In the genomic region with DNA sequence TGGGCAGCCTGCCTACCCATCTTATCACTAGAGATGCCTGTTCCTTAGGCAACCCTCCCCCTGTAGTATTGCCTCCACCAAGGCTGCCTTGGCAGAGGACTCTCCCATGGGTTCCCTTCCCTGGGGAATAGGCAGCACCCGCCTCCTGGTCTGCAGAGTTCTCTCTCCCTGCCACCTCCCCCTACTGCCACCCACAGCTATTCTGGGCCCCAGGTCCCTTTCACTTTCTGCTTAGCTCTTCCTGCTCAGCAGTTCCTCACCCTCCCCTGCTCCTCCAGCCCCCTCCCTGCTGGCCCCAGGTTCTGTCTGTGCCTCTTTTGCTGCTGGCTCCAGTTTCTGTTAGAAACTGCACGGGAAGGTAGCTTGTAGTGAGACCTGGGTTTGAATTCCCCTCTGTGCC, we compare ENCODE assay signal across 13 mouse cellular contexts. TPM values are rescaled to one million over a fixed set of nuclear protein-coding genes. Genes with fewer than 3 reads are reported as not detected.
A peak's percentile ranks its signal among the peaks of the same experiment; 100 is the strongest.
DNase-seq lines count a peak whose midpoint lies in the region; ATAC-seq and TF ChIP-seq lines count a peak whose summit lies in the region.
"Had no signal": no experiment of that assay in that cellular context is flagged by ENCODE, and none has a peak within 500 bp of the region (broad histone marks: within the 10 kb centered on the region; RNA-seq: fewer than 3 reads in every experiment).

No protein-coding gene starts in this region.

- H3K27me3 ChIP-seq in Patski: no peaks in the 10 kb centered on the region
- 0 out of 2 replicates have a peak, but pooled peaks cover 6% of the 10 kb centered on the region for H3K27me3 ChIP-seq in limb, embryonic 10.5 days (ENCODE audit: low read depth, poor library complexity, severe bottlenecking)
- no peaks in the 10 kb centered on the region for H3K27me3 ChIP-seq in forebrain, embryonic 11.5 days (ENCODE audit: control insufficient read depth, insufficient read depth, low read length)

- CTCF ChIA-PET in Patski (lab: Charles Lee): interaction anchor here (1.2 to 1.3 kb wide), 2 partner anchors 13 to 14 kb away, joined by 3 to 5 read pairs; no protein-coding TSS in a partner anchor

- no peak for TF ChIP-seq CTCF in Patski (IDR thresholded peaks at IDR 0.05)

- H3K36me3 ChIP-seq in limb, embryonic 10.5 days: no peaks in the 10 kb centered on the region
- no peaks in the 10 kb centered on the region for H3K36me3 ChIP-seq in forebrain, embryonic 11.5 days (ENCODE audit: control insufficient read depth, insufficient read depth, low read length)

- intact Hi-C loops in left cerebral cortex, postnatal 10 days (cut with DNase I): no loop called here

- H3K4me2 ChIP-seq in forebrain, embryonic 11.5 days (ENCODE audit: low read depth, low read length, severe bottlenecking): no peak overlapping the region

- in situ Hi-C loops in Patski (cut with MboI; ENCODE audit: low pct_unique_long_range_greater_than_20kb): no loop called here

- peak; percentile 17 for DNase-seq in left cerebral cortex, adult 11 months (ENCODE audit: low spot score)
- DNase-seq in left cerebral cortex, postnatal 10 days (ENCODE audit: extremely low spot score in 1 of 2, low spot score in 2 of 2): no peak
- DNase-seq in Patski (ENCODE audit: low read depth, low spot score): no peak
- DNase-seq in limb, embryonic 10.5 days (ENCODE audit: low spot score): no peak
- peak; percentile 75 for DNase-seq in thymus, postnatal 0 days (ENCODE audit: low spot score)
- no peak for DNase-seq in forebrain, embryonic 11.5 days (ENCODE audit: low spot score)
- DNase-seq in lung, postnatal 4 days: no peak
- no peak for DNase-seq in testis, postnatal 14 days (ENCODE audit: low spot score)
- DNase-seq: heart, postnatal 36 days; kidney, postnatal 10 days had no signal

- peaks cover 26% of the 10 kb centered on the region for H3K4me1 ChIP-seq in limb, embryonic 10.5 days
- no peaks in the 10 kb centered on the region for H3K4me1 ChIP-seq in forebrain, embryonic 11.5 days (replicated peaks; ENCODE audit: control insufficient read depth, insufficient read depth, low read length)

- POLR2A ChIA-PET in Patski (lab: Charles Lee): interaction anchor here (0.6 kb wide), 1 partner anchor 198 kb away, joined by 3 read pairs; no protein-coding TSS in a partner anchor

- H3K9ac ChIP-seq in forebrain, embryonic 11.5 days (ENCODE audit: low read length): no peak overlapping the region

- H3K9me3 ChIP-seq in limb, embryonic 10.5 days (replicated peaks): no peaks in the 10 kb centered on the region
- H3K9me3 ChIP-seq in forebrain, embryonic 11.5 days (ENCODE audit: control insufficient read depth, low read length): no peaks in the 10 kb centered on the region

- H3K4me3 ChIP-seq in limb, embryonic 10.5 days: no peak overlapping the region
- H3K4me3 ChIP-seq in forebrain, embryonic 11.5 days (ENCODE audit: low read depth, low read length): no peak overlapping the region

- ATAC-seq in Patski: peak; percentile 29
- no peak for ATAC-seq in forebrain, embryonic 11.5 days (replicated peaks; ENCODE audit: low FRiP score)

- 0 out of 2 replicates have a peak overlapping the region, but pooled peaks have one; percentile 2 for H3K27ac ChIP-seq in limb, embryonic 10.5 days
- no peak overlapping the region for H3K27ac ChIP-seq in forebrain, embryonic 11.5 days (ENCODE audit: low read depth, low read length)

- WGBS in limb, embryonic 10.5 days: 34% methylated on average over 2 of the region's 2 CpGs
- WGBS in forebrain, embryonic 11.5 days: 43% methylated on average over 2 of the region's 2 CpGs

RNA-seq across cellular contexts. Expression of gene Socs1, which starts 15.7 kb away (rescaled TPM):
- 1 to 10 TPM; 1.3 to 1.5 TPM for total RNA-seq in left cerebral cortex, postnatal 10 days (2021)
- 1.6 TPM for polyA plus RNA-seq in Patski (2021)
- polyA plus RNA-seq in limb, embryonic 10.5 days (2016; fragmentation: Nextera tagmentation; extraction: Ambion mirVana): 3.5 and 4.6 TPM in 2 replicates
- polyA plus RNA-seq in thymus, postnatal 0 days (2015; fragmentation: Nextera tagmentation; extraction: Ambion mirVana): 146 and 184 TPM in 2 replicates
- 3.0 and 3.2 TPM in 2 replicates for polyA plus RNA-seq in forebrain, embryonic 11.5 days (2014; fragmentation: Nextera tagmentation; extraction: Ambion mirVana)

RNA-seq across cellular contexts. Expression of gene Tnp2, which starts 18.8 kb away (rescaled TPM):
- not detected for total RNA-seq in left cerebral cortex, postnatal 10 days (2021)
- polyA plus RNA-seq in Patski (2021): not detected
- polyA plus RNA-seq in limb, embryonic 10.5 days (2016; fragmentation: Nextera tagmentation; extraction: Ambion mirVana): not detected in 2 replicates
- 3.7 and 4.5 TPM in 2 replicates for polyA plus RNA-seq in thymus, postnatal 0 days (2015; fragmentation: Nextera tagmentation; extraction: Ambion mirVana)
- polyA plus RNA-seq in forebrain, embryonic 11.5 days (2014; fragmentation: Nextera tagmentation; extraction: Ambion mirVana): not detected in 2 replicates
- total RNA-seq: gastrocnemius, adult 18-20 months; heart, postnatal 36 days had no signal
- polyA plus RNA-seq: embryonic facial prominence, embryonic 11.5 days; limb, embryonic 14.5 days had no signal

RNA-seq across cellular contexts. Expression of gene Prm3, which starts 21.1 kb away (rescaled TPM):
- not detected for total RNA-seq in left cerebral cortex, postnatal 10 days (2021)
- not detected for polyA plus RNA-seq in Patski (2021)
- not detected in 2 replicates for polyA plus RNA-seq in limb, embryonic 10.5 days (2016; fragmentation: Nextera tagmentation; extraction: Ambion mirVana)
- polyA plus RNA-seq in thymus, postnatal 0 days (2015; fragmentation: Nextera tagmentation; extraction: Ambion mirVana): not detected in 2 replicates
- polyA plus RNA-seq in forebrain, embryonic 11.5 days (2014; fragmentation: Nextera tagmentation; extraction: Ambion mirVana): not detected in 2 replicates
- total RNA-seq: gastrocnemius, adult 18-20 months; heart, postnatal 36 days had no signal
- polyA plus RNA-seq: embryonic facial prominence, embryonic 11.5 days; limb, embryonic 14.5 days had no signal

RNA-seq across cellular contexts. Expression of gene Prm2, which starts 26.3 kb away (rescaled TPM):
- not detected for total RNA-seq in left cerebral cortex, postnatal 10 days (2021)
- not detected for polyA plus RNA-seq in Patski (2021)
- not detected in 2 replicates for polyA plus RNA-seq in limb, embryonic 10.5 days (2016; fragmentation: Nextera tagmentation; extraction: Ambion mirVana)
- not detected in 2 replicates for polyA plus RNA-seq in thymus, postnatal 0 days (2015; fragmentation: Nextera tagmentation; extraction: Ambion mirVana)
- not detected in 2 replicates for polyA plus RNA-seq in forebrain, embryonic 11.5 days (2014; fragmentation: Nextera tagmentation; extraction: Ambion mirVana)
- total RNA-seq: gastrocnemius, adult 18-20 months; heart, postnatal 36 days had no signal
- polyA plus RNA-seq: embryonic facial prominence, embryonic 11.5 days; limb, embryonic 14.5 days had no signal

RNA-seq across cellular contexts. Expression of gene Prm1, which starts 36.0 kb away (rescaled TPM):
- total RNA-seq in left cerebral cortex, postnatal 10 days (2021): not detected
- 0.14 TPM for polyA plus RNA-seq in Patski (2021)
- not detected in 2 replicates for polyA plus RNA-seq in limb, embryonic 10.5 days (2016; fragmentation: Nextera tagmentation; extraction: Ambion mirVana)
- polyA plus RNA-seq in thymus, postnatal 0 days (2015; fragmentation: Nextera tagmentation; extraction: Ambion mirVana): 1.4 and 2.1 TPM in 2 replicates
- not detected in 2 replicates for polyA plus RNA-seq in forebrain, embryonic 11.5 days (2014; fragmentation: Nextera tagmentation; extraction: Ambion mirVana)
- total RNA-seq: gastrocnemius, adult 18-20 months; heart, postnatal 36 days had no signal
- polyA plus RNA-seq: embryonic facial prominence, embryonic 11.5 days; limb, embryonic 14.5 days had no signal

Comparison
In these comparisons a context has a peak if more than half of its experiments do, and no peak if none do; other contexts are left out.
1. DNase-seq: peak in left cerebral cortex, adult 11 months (single experiment) and thymus, postnatal 0 days (single experiment); none in left cerebral cortex, postnatal 10 days (0 of 2), Patski (single experiment), limb, embryonic 10.5 days (single experiment), forebrain, embryonic 11.5 days (single experiment), lung, postnatal 4 days (0 of 2) and testis, postnatal 14 days (single experiment).
2. RNA of gene Socs1, which starts 15.7 kb away (polyA plus RNA-seq): 146 to 184 TPM in thymus, postnatal 0 days; 3.5 to 4.6 TPM in limb, embryonic 10.5 days, 3.0 to 3.2 TPM in forebrain, embryonic 11.5 days and 1.6 TPM in Patski (single experiment); every median in the first group is over 10 times any median in the second.